Mouse (Mus musculus) ES-Bruce4 (cell line): ENCODE measurements around the gene Lsm4.

Source experiments
- CTCF ChIP-seq: IDR thresholded peaks from one replicate; pipeline ENCODE4 v1.8.1; 2011; ENCODE audit warnings: low read depth, low read length
- EP300 ChIP-seq: IDR thresholded peaks from 2 replicates; pipeline ENCODE4 v1.6.1; 2011; ENCODE audit warnings: low read depth, low read length; ENCODE audit not compliant: insufficient read depth
- POLR2A ChIP-seq: IDR thresholded peaks from one replicate; pipeline ENCODE4 v1.8.1; 2011; ENCODE audit warnings: low read length; ENCODE audit not compliant: insufficient read depth

DNA sequence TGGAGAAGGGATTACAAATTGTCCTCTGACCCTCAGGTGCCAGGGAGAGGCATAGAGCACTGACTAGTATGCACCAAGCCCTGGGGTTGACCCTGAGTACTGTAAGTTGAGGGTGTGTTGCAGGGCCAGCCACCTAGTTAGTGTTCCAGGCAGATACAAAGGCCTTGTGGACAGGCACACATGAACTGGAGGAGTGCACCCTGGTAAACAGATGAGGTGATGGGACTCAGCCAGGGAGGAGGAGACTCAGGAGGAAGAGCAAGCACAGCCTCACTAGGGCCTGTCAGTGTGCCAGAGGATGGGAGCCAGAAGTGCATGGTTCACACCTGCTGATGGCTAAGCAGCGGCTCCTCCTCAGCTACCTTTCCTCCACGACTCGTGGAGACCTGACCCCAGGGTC, 7.0 kb downstream of the Lsm4 start:
- TF ChIP-seq CTCF (no peak), EP300 (no peak), POLR2A (no peak)
